Mouse (Mus musculus) spleen, adult 2 months (tissue): Measurements from ENCODE around the gene Rbfox1.

Experiments
- CTCF ChIP-seq: fragments of 200-500 bp; IDR thresholded peaks from 2 replicates; pipeline ENCODE4 v1.5.1; 2011; ENCODE audit warnings: mild to moderate bottlenecking, inconsistent platforms; ENCODE audit not compliant: insufficient read depth, insufficient read length, insufficient replicate concordance; ENCODE audit errors: extremely low read depth
- POLR2A ChIP-seq: fragments of 200-500 bp; IDR thresholded peaks from 2 replicates; pipeline ENCODE4 v1.6.1; 2011; ENCODE audit warnings: low read depth, low read length, inconsistent platforms

DNA sequence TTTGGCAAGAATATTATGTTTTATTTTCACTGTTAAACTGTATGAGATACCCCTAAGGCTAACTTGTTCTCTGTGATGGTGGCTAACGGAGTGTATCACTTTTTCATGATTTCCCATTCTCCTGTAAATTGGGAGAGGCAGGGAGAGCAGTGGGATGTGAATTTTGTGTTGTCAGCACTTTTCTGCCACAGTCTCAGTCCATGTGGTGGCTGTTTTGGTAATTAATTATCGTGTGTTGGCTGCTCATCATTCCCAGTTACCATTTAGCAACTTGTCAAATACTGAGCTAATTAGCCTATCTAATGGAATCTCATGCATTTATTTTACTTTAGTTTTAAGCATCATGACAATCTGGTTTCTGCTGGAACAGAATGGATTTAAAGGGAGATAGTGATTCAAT lies 773.4 kb downstream of the Rbfox1 start:
- no peak for TF ChIP-seq POLR2A
- no peak for TF ChIP-seq CTCF
